ENCODE assay signal across 22 mouse cellular contexts in genomic region chr4:82368091-82368775, GRCm38 (mm10).
DNase-seq lines count a peak whose midpoint lies in the region; ATAC-seq and TF ChIP-seq lines count a peak whose summit lies in the region.
"Had no signal": no experiment of that assay in that cellular context is flagged by ENCODE, and none has a peak within 500 bp of the region (broad histone marks: within the 10 kb centered on the region; RNA-seq: fewer than 3 reads in every experiment).

No protein-coding gene starts in this region.

- H3K9ac ChIP-seq in liver, adult 2 months (ENCODE audit: low read depth, low read length) = no peak overlapping the region
- H3K9ac ChIP-seq in liver, postnatal 0 days (replicated peaks) = no peak overlapping the region
- H3K9ac ChIP-seq: forebrain, embryonic 13.5 days; heart, embryonic 13.5 days; hindbrain, embryonic 12.5 days; hindbrain, embryonic 15.5 days had no signal

- no peak for TF ChIP-seq CTCF in gastrocnemius, adult 2 months (IDR thresholded peaks at IDR 0.05)
- TF ChIP-seq CTCF in liver, adult 2 months (IDR thresholded peaks at IDR 0.05; ENCODE audit: low read depth, low read length) = no peak
- TF ChIP-seq CTCF in liver, postnatal 0 days (IDR thresholded peaks at IDR 0.05; ENCODE audit: low read depth) = no peak

- peak overlapping the region; percentile 29; the same call in 1 of the 2 replicates for H3K27ac ChIP-seq in gastrocnemius, adult 2 months
- no peak overlapping the region for H3K27ac ChIP-seq in liver, adult 2 months (replicated peaks; ENCODE audit: insufficient read depth, low read depth, low read length)
- H3K27ac ChIP-seq in liver, postnatal 0 days (ENCODE audit: low read depth) = no peak overlapping the region
- H3K27ac ChIP-seq: forebrain, embryonic 10.5 days; forebrain, embryonic 13.5 days; heart, adult 2 months; heart, embryonic 10.5 days; heart, embryonic 13.5 days; hindbrain, embryonic 12.5 days; hindbrain, embryonic 15.5 days had no signal

- no peak for ATAC-seq in liver, postnatal 0 days
- ATAC-seq: activated CD4-positive, CD25-positive, alpha-beta regulatory T cell, adult 4 months; forebrain, embryonic 13.5 days; forebrain, embryonic 16.5 days had no signal

- H3K4me1 ChIP-seq in liver, adult 2 months (ENCODE audit: control insufficient read depth, insufficient read depth, low read length) = peaks cover 10% of the 10 kb centered on the region
- H3K4me1 ChIP-seq in liver, postnatal 0 days (ENCODE audit: insufficient read depth) = no peaks in the 10 kb centered on the region; the same call in 1 of the 2 replicates
- H3K4me1 ChIP-seq: forebrain, embryonic 10.5 days; hindbrain, embryonic 12.5 days had no signal

- no peak for TF ChIP-seq POLR2A in liver, adult 2 months (IDR thresholded peaks at IDR 0.05; ENCODE audit: extremely low read depth, insufficient read depth, low read length)

- DNase-seq in gastrocnemius, adult 2 months = no peak
- DNase-seq in gastrocnemius, postnatal 25 days = no peak
- peak; percentile 50 for DNase-seq in liver, adult 2 months (ENCODE audit: extremely low read depth, low read depth, low spot score)
- DNase-seq in liver, postnatal 0 days = no peak
- peak; percentile 49 for DNase-seq in ZHBTc4 (ENCODE audit: low read depth, low spot score)
- no peak for DNase-seq in urinary bladder, postnatal 36 days (ENCODE audit: low spot score in 2 of 2)
- DNase-seq: adrenal gland, adult 8-10 months; adrenal gland, postnatal 25 days; cerebellum, adult 18-20 months; cerebellum, adult 9-10 months; cerebellum, postnatal 14 days; gastrocnemius, postnatal 14 days; heart, adult 2 months; heart, postnatal 14 days had no signal

- no peaks in the 10 kb centered on the region for H3K9me3 ChIP-seq in liver, postnatal 0 days (ENCODE audit: low read length)
- H3K9me3 ChIP-seq: forebrain, embryonic 10.5 days; forebrain, embryonic 13.5 days; heart, embryonic 10.5 days; heart, embryonic 13.5 days; hindbrain, embryonic 12.5 days; hindbrain, embryonic 15.5 days had no signal

- H3K79me2 ChIP-seq in liver, adult 2 months (ENCODE audit: control insufficient read depth, insufficient read depth, low read length) = peaks cover 12% of the 10 kb centered on the region; the same call in 1 of the 2 replicates

- intact Hi-C loops in gastrocnemius, adult 2 months (cut with DNase I) = no loop called here

- TF ChIP-seq EP300 in liver, postnatal 0 days (IDR thresholded peaks at IDR 0.05; ENCODE audit: low read depth) = no peak

- no peak overlapping the region for H3K4me3 ChIP-seq in gastrocnemius, adult 2 months
- H3K4me3 ChIP-seq in liver, adult 2 months (ENCODE audit: insufficient read depth, low read depth, low read length) = no peak overlapping the region
- no peak overlapping the region for H3K4me3 ChIP-seq in liver, postnatal 0 days (ENCODE audit: low read depth, low read length)
- H3K4me3 ChIP-seq: forebrain, embryonic 10.5 days; forebrain, embryonic 13.5 days; heart, adult 2 months; heart, embryonic 10.5 days; heart, embryonic 13.5 days; hindbrain, embryonic 12.5 days; hindbrain, embryonic 15.5 days had no signal

- 69% methylated on average over 9 of the region's 9 CpGs for WGBS in liver, adult 2 months
- WGBS in liver, postnatal 0 days (ENCODE audit: insufficient replicate concordance) = 75% methylated on average over 9 of the region's 9 CpGs

- H3K36me3 ChIP-seq in liver, adult 2 months (ENCODE audit: control insufficient read depth, insufficient read depth, low read length) = peaks cover 6% of the 10 kb centered on the region; the same call in 1 of the 2 replicates
- H3K36me3 ChIP-seq in liver, postnatal 0 days (replicated peaks; ENCODE audit: insufficient read depth, low read length) = no peaks in the 10 kb centered on the region
- H3K36me3 ChIP-seq: hindbrain, embryonic 12.5 days; hindbrain, embryonic 15.5 days had no signal

- H3K27me3 ChIP-seq in liver, adult 2 months (ENCODE audit: control insufficient read depth, insufficient read depth, low read length) = no peaks in the 10 kb centered on the region
- H3K27me3 ChIP-seq in liver, postnatal 0 days (ENCODE audit: insufficient read depth, low read length) = no peaks in the 10 kb centered on the region
- H3K27me3 ChIP-seq: forebrain, embryonic 13.5 days; heart, embryonic 13.5 days; hindbrain, embryonic 12.5 days; hindbrain, embryonic 15.5 days had no signal

- no peak overlapping the region for H3K4me2 ChIP-seq in liver, postnatal 0 days (ENCODE audit: low read depth, low read length)
- H3K4me2 ChIP-seq: forebrain, embryonic 13.5 days; heart, embryonic 13.5 days; hindbrain, embryonic 12.5 days; hindbrain, embryonic 15.5 days had no signal

Comparison
In these comparisons a context has a peak if more than half of its experiments do, and no peak if none do; other contexts are left out.
1. DNase-seq: peak in liver, adult 2 months (single experiment) and ZHBTc4 (single experiment); none in gastrocnemius, adult 2 months (single experiment), gastrocnemius, postnatal 25 days (single experiment), liver, postnatal 0 days (single experiment) and urinary bladder, postnatal 36 days (0 of 2).